Mouse (Mus musculus): Measurements from ENCODE around the gene Cntnap3. TPM values are rescaled to one million over a fixed set of nuclear protein-coding genes. Genes with fewer than 3 reads are reported as not detected.

The Cntnap3 gene
- not detected for polyA plus RNA-seq (2017; shearing (Covaris generic))

DNA sequence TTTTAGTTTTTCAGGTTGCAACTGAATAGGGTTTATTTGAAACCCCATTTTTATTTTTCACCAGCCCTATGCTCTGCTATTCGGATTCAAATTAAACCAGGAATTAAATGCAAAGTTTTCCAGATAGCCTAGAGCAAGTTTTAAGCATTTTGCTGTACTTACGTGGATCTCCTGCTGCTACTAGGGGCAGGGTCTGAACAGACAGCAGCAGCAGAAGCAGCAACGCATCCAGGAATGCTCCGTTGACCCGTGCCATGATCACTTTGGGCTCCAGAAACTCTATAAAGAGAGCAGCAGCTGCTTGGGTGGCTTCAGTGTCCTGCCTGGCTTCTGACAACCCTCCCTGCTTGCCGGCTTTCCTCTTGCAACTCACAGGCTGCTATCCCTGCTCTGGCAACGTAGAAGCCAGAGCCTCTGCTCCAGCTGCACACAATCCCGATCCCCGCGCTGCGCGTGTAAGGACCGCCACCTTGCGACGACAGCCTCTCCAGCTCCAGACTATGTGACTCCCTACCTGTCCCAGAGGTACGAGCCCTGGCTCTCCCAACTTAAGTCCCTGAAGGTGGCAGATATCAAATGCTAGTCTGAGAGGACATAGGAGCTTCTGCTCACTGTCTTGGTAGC is at the start of gene Cntnap3:
TSS of gene Cntnap3 (minus strand) at position 371 of the 624 bp plus-strand sequence.

GRCm38 (mm10) chr13:64917191-64917590 is 13.4 kb upstream of the Cntnap3 start, which contains the start of gene Spata31:
Spata31 (plus strand) TSS chr13:64917406.

Other genes starting within 250 kb of the Cntnap3 start
- gene Spata31, start 13.5 kb upstream of the Cntnap3 start, polyA plus RNA-seq (2017; shearing (Covaris generic)), result not detected
- not detected for gene Spata31d1c, start 129.1 kb upstream of the Cntnap3 start, polyA plus RNA-seq (2017; shearing (Covaris generic))
- not detected for gene Prss47, start 148.8 kb upstream of the Cntnap3 start, polyA plus RNA-seq (2017; shearing (Covaris generic))
- gene Mfsd14b, start 209.0 kb upstream of the Cntnap3 start, polyA plus RNA-seq (2017; shearing (Covaris generic)), result 10 to 100 TPM; 50.7 to 72.8 TPM
- gene Olfr465-ps1, start 234.1 kb upstream of the Cntnap3 start, polyA plus RNA-seq (2017; shearing (Covaris generic)), result not detected
- gene Olfr466, start 246.3 kb upstream of the Cntnap3 start, polyA plus RNA-seq (2017; shearing (Covaris generic)), result under 1 TPM in 1 of 2 experiments, not detected in 1; 0.06 TPM

All from activated CD4-positive, CD25-positive, alpha-beta regulatory T cell (primary cell).